ENCODE assay signal across 8 mouse cellular contexts in genomic region chr2:156774738-156775454, GRCm38 (mm10). TPM values are rescaled to one million over a fixed set of nuclear protein-coding genes. Genes with fewer than 3 reads are reported as not detected.
DNase-seq lines count a peak whose midpoint lies in the region; ATAC-seq and TF ChIP-seq lines count a peak whose summit lies in the region.

Gene Myl9 (plus strand): TSS chr2:156775420.

- H3K4me3 ChIP-seq in kidney, adult 2 months (ENCODE audit: insufficient read depth, low read depth, low read length) = peak within 1 kb of the TSS; percentile 52
- H3K4me3 ChIP-seq in liver, embryonic 14.5 days (ENCODE audit: insufficient read depth in 1 of 2, low read depth in 2 of 2, low read length in 2 of 2) = peak within 1 kb of the TSS; percentile 15 to 33
- peak within 1 kb of the TSS; percentile 34 for H3K4me3 ChIP-seq in neural tube, embryonic 15.5 days (replicated peaks)

- no peak within 1 kb of the TSS for H3K9ac ChIP-seq in liver, embryonic 14.5 days (replicated peaks)
- peak within 1 kb of the TSS; percentile 46 for H3K9ac ChIP-seq in neural tube, embryonic 15.5 days (replicated peaks)

- DNase-seq in layer of hippocampus, adult 8-10 months (ENCODE audit: low spot score in 2 of 2) = no peak
- no peak for DNase-seq in layer of hippocampus, adult 11-12 months (ENCODE audit: low spot score)
- peak; percentile 89 for DNase-seq in embryo, embryonic 10.5 days (ENCODE audit: low spot score)
- DNase-seq in heart, adult 11 months = peak; percentile 96
- DNase-seq in kidney, adult 2 months = peak; percentile 56
- no peak for DNase-seq in liver, embryonic 14.5 days (ENCODE audit: low read depth in 3 of 3, low spot score in 3 of 3)
- no peak for DNase-seq in spleen, postnatal 14 days (ENCODE audit: low spot score in 2 of 2)

- ATAC-seq in liver, embryonic 14.5 days (ENCODE audit: insufficient read depth) = peak; percentile 34
- ATAC-seq in neural tube, embryonic 15.5 days (ENCODE audit: low FRiP score) = peak; percentile 79

- H3K4me2 ChIP-seq in liver, embryonic 14.5 days (ENCODE audit: low read depth) = peak within 1 kb of the TSS; percentile 48
- peak within 1 kb of the TSS; percentile 69 for H3K4me2 ChIP-seq in neural tube, embryonic 15.5 days

- no peak for TF ChIP-seq POLR2A in kidney, adult 2 months (IDR thresholded peaks at IDR 0.05; ENCODE audit: low read depth, low read length)

- no peaks in the 10 kb centered on the region for H3K27me3 ChIP-seq in kidney, adult 2 months (replicated peaks; ENCODE audit: control insufficient read depth, insufficient read depth, low read length)
- peaks cover 3% of the 10 kb centered on the region; the same call in 1 of the 2 replicates for H3K27me3 ChIP-seq in liver, embryonic 14.5 days (ENCODE audit: control insufficient read depth, insufficient read depth, low read length)
- H3K27me3 ChIP-seq in neural tube, embryonic 15.5 days (replicated peaks) = 0 out of 2 replicates have a peak, but pooled peaks cover 2% of the 10 kb centered on the region

- no peak for TF ChIP-seq EP300 in liver, embryonic 14.5 days (IDR thresholded peaks at IDR 0.05; ENCODE audit: low read depth)

- peak within 1 kb of the TSS; percentile 69 for H3K27ac ChIP-seq in kidney, adult 2 months (ENCODE audit: insufficient read depth, low read depth, low read length)
- no peak within 1 kb of the TSS for H3K27ac ChIP-seq in liver, embryonic 14.5 days
- peak within 1 kb of the TSS; percentile 74 for H3K27ac ChIP-seq in neural tube, embryonic 15.5 days (replicated peaks)

- TF ChIP-seq CTCF in kidney, adult 2 months (conservative IDR thresholded peaks at IDR 0.05; ENCODE audit: insufficient read depth, insufficient read length, low read depth, low read length) = no peak
- TF ChIP-seq CTCF in liver, embryonic 14.5 days (IDR thresholded peaks at IDR 0.05; ENCODE audit: low read depth) = no peak

- 11% methylated on average over 28 of the region's 28 CpGs for WGBS in kidney, adult 2 months
- 14% methylated on average over 28 of the region's 28 CpGs for WGBS in liver, embryonic 14.5 days (ENCODE audit: insufficient replicate concordance)
- WGBS in neural tube, embryonic 15.5 days = 3% methylated on average over 28 of the region's 28 CpGs

- H3K9me3 ChIP-seq in liver, embryonic 14.5 days (ENCODE audit: control insufficient read depth, low read length) = no peaks in the 10 kb centered on the region
- no peaks in the 10 kb centered on the region for H3K9me3 ChIP-seq in neural tube, embryonic 15.5 days (replicated peaks)

- no peaks in the 10 kb centered on the region for H3K4me1 ChIP-seq in kidney, adult 2 months (ENCODE audit: control insufficient read depth, insufficient read depth, low read length)
- H3K4me1 ChIP-seq in liver, embryonic 14.5 days (replicated peaks; ENCODE audit: control insufficient read depth in 2 of 2, insufficient read depth in 2 of 2, low read length in 1 of 2) = peaks cover 0 to 9% of the 10 kb centered on the region in 2 experiments; a peak in 2 of 4 replicates
- peaks cover 21% of the 10 kb centered on the region for H3K4me1 ChIP-seq in neural tube, embryonic 15.5 days

- no peaks in the 10 kb centered on the region for H3K36me3 ChIP-seq in kidney, adult 2 months (ENCODE audit: control insufficient read depth, insufficient read depth, low read length)
- H3K36me3 ChIP-seq in liver, embryonic 14.5 days (replicated peaks; ENCODE audit: control insufficient read depth, insufficient read depth, low read depth) = no peaks in the 10 kb centered on the region
- H3K36me3 ChIP-seq in neural tube, embryonic 15.5 days = no peaks in the 10 kb centered on the region

RNA-seq across cellular contexts. Expression of gene Myl9, which starts in this region (rescaled TPM):
- 10 to 100 TPM; 10.4 to 22.0 (median 16.4) TPM for total RNA-seq in layer of hippocampus, adult 8-10 months (2022)
- 155 and 157 TPM in 2 replicates for polyA plus RNA-seq in kidney, adult 2 months (2012; rRNA removed)
- polyA plus RNA-seq in liver, embryonic 14.5 days (2012; rRNA removed) = 25.2 and 27.2 TPM in 2 replicates
- 44.4 and 51.3 TPM in 2 replicates for polyA plus RNA-seq in liver, embryonic 14.5 days (2014; fragmentation: Nextera tagmentation; extraction: Ambion mirVana)
- 40.8 and 169 TPM in 2 replicates for polyA plus RNA-seq in neural tube, embryonic 15.5 days (2015; fragmentation: Nextera tagmentation; extraction: Ambion mirVana)

Comparison
In these comparisons a context has a peak if more than half of its experiments do, and no peak if none do; other contexts are left out.
1. DNase-seq: peak in embryo, embryonic 10.5 days (single experiment), heart, adult 11 months (single experiment) and kidney, adult 2 months (single experiment); none in layer of hippocampus, adult 8-10 months (0 of 2), layer of hippocampus, adult 11-12 months (single experiment), liver, embryonic 14.5 days (0 of 3) and spleen, postnatal 14 days (0 of 2).
2. Peak in every context shown above with its lines, with median percentiles within 50 percentile points of each other: H3K4me3 ChIP-seq.